Mouse (Mus musculus) embryonic facial prominence, embryonic 15.5 days (tissue): Measurements from ENCODE around the gene Wfdc8. TPM values are rescaled to one million over a fixed set of nuclear protein-coding genes. Genes with fewer than 3 reads are reported as not detected.
"Not testable (repeated sequence)": the region's sequence is repeated elsewhere in the genome, so short reads cannot be mapped to it uniquely, and the experiment has no call there.

Experiments used
- ATAC-seq: fragments of 200-750 bp; cut with Nextera tagmentation; 2 replicates; pipeline ENCODE4 v1.8.0; 2017; ENCODE audit warnings: low read depth, moderate TSS enrichment; ENCODE audit not compliant: insufficient number of reproducible peaks, low FRiP score, low TSS enrichment
- H3K27ac ChIP-seq: fragments of 300-500 bp; sonication (generic); replicated peaks from 2 replicates; pipeline ENCODE4 v1.5.1; 2015; ENCODE audit warnings: mild to moderate bottlenecking, inconsistent platforms
- H3K27me3 ChIP-seq: fragments of 300-500 bp; sonication (generic); 2 replicates; pipeline ENCODE4 v1.6.1; 2015; ENCODE audit warnings: inconsistent platforms
- H3K36me3 ChIP-seq: fragments of 300-500 bp; sonication (generic); 2 replicates; pipeline ENCODE4 v1.6.1; 2015; ENCODE audit warnings: mild to moderate bottlenecking, inconsistent platforms
- H3K4me1 ChIP-seq: fragments of 300-500 bp; sonication (generic); 2 replicates; pipeline ENCODE4 v1.6.1; 2015; ENCODE audit warnings: inconsistent platforms
- H3K4me2 ChIP-seq: fragments of 300-500 bp; sonication (generic); replicated peaks from 2 replicates; pipeline ENCODE4 v1.6.1; 2015; ENCODE audit warnings: mild to moderate bottlenecking, inconsistent platforms
- H3K4me3 ChIP-seq: fragments of 300-500 bp; sonication (generic); replicated peaks from 2 replicates; pipeline ENCODE4 v1.5.1; 2015; ENCODE audit warnings: mild to moderate bottlenecking, inconsistent platforms
- H3K9ac ChIP-seq: fragments of 300-500 bp; sonication (generic); 2 replicates; pipeline ENCODE4 v1.6.1; 2015; ENCODE audit warnings: inconsistent platforms
- H3K9me3 ChIP-seq: fragments of 300-500 bp; sonication (generic); replicated peaks from 2 replicates; pipeline ENCODE4 v1.6.1; 2016; ENCODE audit warnings: inconsistent platforms
- WGBS: fragments of 180-500 bp; shearing (Covaris S2); methylation state at CpG from one replicate; pipeline ENCODE4 v1.1.7; 2015; 5-methylcytosine and 5-hydroxymethylcytosine counted together
- polyA plus RNA-seq: library from polyadenylated mRNA; unstranded; fragments of >200 nt; fragmentation: Nextera tagmentation; extraction: Ambion mirVana; gene quantifications from 2 replicates; pipeline ENCODE4 v1.2.1, GENCODE M21; 2015

Wfdc8 gene
- polyA plus RNA-seq = not detected in 2 replicates

DNA sequence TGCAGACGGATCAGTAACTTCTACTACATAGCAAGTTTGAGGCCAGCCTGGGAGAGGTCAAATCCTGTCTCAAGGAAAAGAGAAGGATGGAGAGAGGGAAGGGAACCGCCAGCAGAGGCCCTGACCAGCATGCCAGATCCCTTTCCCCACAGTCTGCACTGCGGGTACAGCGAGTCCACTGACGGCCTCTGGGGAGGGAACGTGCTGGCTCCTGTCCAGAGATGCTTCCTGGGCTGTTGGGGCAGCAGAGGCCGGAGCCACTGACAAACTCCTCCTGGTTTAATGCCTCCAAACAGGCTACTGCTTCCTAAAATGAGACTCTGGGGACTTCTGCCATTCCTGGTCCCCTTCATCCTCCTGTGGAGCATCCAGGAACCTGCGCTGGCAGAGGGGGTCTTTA is at the start of gene Wfdc8, which contains the start of gene Wfdc6b:
Wfdc8 (minus strand) TSS at position 156 of the 400 bp plus-strand sequence.
Wfdc6b (plus strand) TSS at position 52 of the 400 bp plus-strand sequence.
- ATAC-seq, H3K27ac ChIP-seq, H3K36me3 ChIP-seq, H3K9ac ChIP-seq, H3K4me3 ChIP-seq, H3K4me1 ChIP-seq, H3K4me2 ChIP-seq, H3K27me3 ChIP-seq, H3K9me3 ChIP-seq: not testable (repeated sequence)
- 48% methylated on average over 8 of the region's 8 CpGs for WGBS

DNA sequence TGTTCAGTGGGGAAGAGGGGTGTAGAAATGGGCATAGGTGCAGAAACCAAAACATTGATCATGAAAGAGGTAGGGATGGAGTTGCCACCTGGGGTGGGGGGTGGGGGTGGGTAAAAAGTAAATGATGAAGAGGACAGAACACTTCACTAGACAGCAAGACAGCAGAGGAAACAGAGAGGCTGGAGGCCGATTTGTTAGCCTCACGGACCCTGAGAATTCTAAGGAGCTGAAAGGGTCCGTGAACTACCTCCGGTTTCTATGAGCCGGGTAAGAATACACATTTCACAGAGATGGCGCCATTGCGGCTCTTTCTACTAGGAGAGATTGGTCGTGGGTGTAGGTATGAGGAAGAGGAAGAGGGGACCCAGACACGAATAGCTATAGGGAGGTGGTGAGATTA is 43.1 kb upstream of the Wfdc8 start, which contains the start of gene Wfdc9:
Wfdc9 (minus strand) TSS at position 101 of the 400 bp plus-strand sequence.
- Histone ChIP-seq H3K36me3 (no peaks in the 10 kb centered on the region), H3K9ac (no peak within 1 kb of the TSS), H3K9me3 (no peaks in the 10 kb centered on the region), H3K4me1 (no peaks in the 10 kb centered on the region), H3K27ac (no peak within 1 kb of the TSS), H3K4me2 (no peak within 1 kb of the TSS), H3K4me3 (no peak within 1 kb of the TSS), H3K27me3 (no peaks in the 10 kb centered on the region)
- 82% methylated on average over 9 of the region's 9 CpGs for WGBS
- ATAC-seq = no peak

- Histone ChIP-seq H3K4me2 (no peak within 1 kb of the TSS), H3K9ac (no peak within 1 kb of the TSS), H3K4me3 (no peak within 1 kb of the TSS), H3K36me3 (no peaks in the 10 kb centered on the region), H3K4me1 (no peaks in the 10 kb centered on the region), H3K27me3 (no peaks in the 10 kb centered on the region), H3K9me3 (no peaks in the 10 kb centered on the region), H3K27ac (no peak within 1 kb of the TSS)
- no peak; the same call in 1 of the 2 replicates for ATAC-seq
- WGBS = 14% methylated on average over 11 of the region's 11 CpGs
Measured at GRCm38 (mm10) chr2:164655858-164656257, 42.4 kb upstream of the Wfdc8 start, which contains the start of gene Wfdc10. Gene Wfdc10 (plus strand): TSS chr2:164656046.

GRCm38 (mm10) chr2:164641881-164642673 is 28.7 kb upstream of the Wfdc8 start:
- Histone ChIP-seq H3K9me3 (no peaks in the 10 kb centered on the region), H3K36me3 (no peaks in the 10 kb centered on the region), H3K4me2 (no peak overlapping the region), H3K4me1 (no peaks in the 10 kb centered on the region), H3K27ac (no peak overlapping the region), H3K9ac (no peak overlapping the region), H3K27me3 (no peaks in the 10 kb centered on the region), H3K4me3 (no peak overlapping the region)
- ATAC-seq = no peak
- 73% methylated on average over 13 of the region's 13 CpGs for WGBS

DNA sequence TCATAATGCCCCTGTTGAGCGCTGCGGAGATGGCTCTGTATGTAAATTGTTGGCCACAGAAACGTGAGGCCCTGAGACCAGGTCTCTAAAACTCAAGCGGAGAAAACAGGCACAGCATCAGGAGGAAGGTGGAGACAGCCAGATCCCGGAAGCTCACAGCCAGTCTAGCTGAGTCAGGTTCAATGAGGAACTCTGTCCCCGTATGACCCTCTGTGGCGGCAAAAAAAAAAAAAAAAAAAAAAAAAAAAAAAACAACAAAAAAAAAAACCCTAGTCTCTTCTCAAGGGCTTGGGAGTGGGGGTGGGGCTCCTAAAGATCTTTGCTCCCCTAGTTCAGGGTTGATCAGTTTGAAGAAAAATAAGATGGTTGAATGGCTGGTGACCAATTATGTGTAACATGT is 27.7 kb upstream of the Wfdc8 start:
- Histone ChIP-seq H3K36me3 (no peaks in the 10 kb centered on the region), H3K27me3 (no peaks in the 10 kb centered on the region), H3K9me3 (no peaks in the 10 kb centered on the region), H3K4me3 (no peak overlapping the region), H3K4me1 (no peaks in the 10 kb centered on the region), H3K27ac (no peak overlapping the region), H3K9ac (no peak overlapping the region), H3K4me2 (no peak overlapping the region)
- 68% methylated on average over 7 of the region's 7 CpGs for WGBS
- ATAC-seq = no peak

- Histone ChIP-seq H3K4me3 (no peak within 1 kb of the TSS), H3K27me3 (no peaks in the 10 kb centered on the region), H3K9me3 (no peaks in the 10 kb centered on the region), H3K27ac (no peak within 1 kb of the TSS), H3K36me3 (no peaks in the 10 kb centered on the region), H3K4me2 (no peak within 1 kb of the TSS), H3K4me1 (no peaks in the 10 kb centered on the region), H3K9ac (no peak within 1 kb of the TSS)
- 84% methylated on average over 3 of the region's 3 CpGs for WGBS
- ATAC-seq = no peak
Measured at GRCm38 (mm10) chr2:164638696-164639095, 25.3 kb upstream of the Wfdc8 start, which contains the start of gene Wfdc16. Gene Wfdc16 (minus strand): TSS chr2:164638796.

- no peaks in the 10 kb centered on the region for H3K4me1 ChIP-seq
- H3K9ac ChIP-seq = no peak overlapping the region
- H3K4me2 ChIP-seq = no peak overlapping the region
- 81% methylated on average over 9 of the region's 9 CpGs for WGBS
- H3K9me3 ChIP-seq = no peaks in the 10 kb centered on the region
- ATAC-seq = no peak
- no peak overlapping the region for H3K27ac ChIP-seq
- no peak overlapping the region for H3K4me3 ChIP-seq
- no peaks in the 10 kb centered on the region for H3K36me3 ChIP-seq
- no peaks in the 10 kb centered on the region for H3K27me3 ChIP-seq
Measured at GRCm38 (mm10) chr2:164635266-164635665, 21.8 kb upstream of the Wfdc8 start.

DNA sequence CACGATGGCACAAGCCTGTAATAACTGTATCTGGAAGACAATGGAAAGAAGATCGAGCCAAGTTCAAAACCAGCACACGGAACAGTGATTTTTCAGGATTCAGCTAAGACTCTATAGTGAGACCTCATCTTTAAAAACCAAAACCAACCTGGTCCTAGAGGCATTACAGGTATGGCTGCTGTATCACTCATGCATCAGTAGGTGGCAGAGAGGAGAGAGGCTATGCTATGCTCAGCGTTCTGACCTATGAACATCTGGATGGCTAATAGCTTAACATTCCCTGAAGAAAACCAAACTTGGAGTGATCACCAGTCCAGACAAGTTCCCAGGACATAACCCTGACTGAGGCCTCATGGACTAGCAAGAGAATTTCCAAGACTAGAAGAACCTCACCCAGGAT is 8.3 kb upstream of the Wfdc8 start:
- Histone ChIP-seq H3K4me3 (no peak overlapping the region), H3K36me3 (no peaks in the 10 kb centered on the region), H3K9me3 (no peaks in the 10 kb centered on the region), H3K27me3 (no peaks in the 10 kb centered on the region), H3K4me1 (no peaks in the 10 kb centered on the region), H3K4me2 (no peak overlapping the region), H3K27ac (no peak overlapping the region), H3K9ac (no peak overlapping the region)
- no peak for ATAC-seq
- 78% methylated on average over 4 of the region's 4 CpGs for WGBS

- Histone ChIP-seq H3K9me3 (no peaks in the 10 kb centered on the region), H3K4me2 (no peak overlapping the region), H3K9ac (no peak overlapping the region), H3K27me3 (no peaks in the 10 kb centered on the region), H3K27ac (no peak overlapping the region), H3K4me3 (no peak overlapping the region), H3K36me3 (no peaks in the 10 kb centered on the region), H3K4me1 (no peaks in the 10 kb centered on the region)
- no peak for ATAC-seq
- 66% methylated on average over 5 of the region's 5 CpGs for WGBS
Measured at GRCm38 (mm10) chr2:164619050-164619449, 5.6 kb upstream of the Wfdc8 start.

DNA sequence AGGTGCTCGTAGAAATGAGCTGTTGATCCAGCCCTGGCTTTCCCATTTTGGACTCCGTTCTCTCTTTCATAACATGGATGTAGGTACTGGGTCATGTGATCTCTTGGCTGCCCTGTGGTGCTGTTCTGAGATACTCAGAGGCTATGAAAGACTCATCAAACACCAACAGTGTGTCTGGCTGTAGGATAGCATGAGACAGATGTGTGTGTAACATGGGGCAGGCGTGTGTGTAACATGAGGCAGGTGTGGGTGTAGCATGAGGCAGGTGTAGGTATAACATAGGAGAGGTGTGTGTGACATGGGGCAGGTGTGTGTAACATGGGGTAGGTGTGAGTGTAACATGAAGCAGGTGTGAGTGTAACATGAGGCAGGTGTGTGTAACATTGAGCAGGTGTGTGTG is 2.0 kb upstream of the Wfdc8 start:
- no peak for ATAC-seq
- 87% methylated on average over 3 of the region's 3 CpGs for WGBS
- H3K9ac ChIP-seq = no peak overlapping the region
- H3K36me3 ChIP-seq = no peaks in the 10 kb centered on the region
- H3K4me3 ChIP-seq = no peak overlapping the region
- no peaks in the 10 kb centered on the region for H3K27me3 ChIP-seq
- no peak overlapping the region for H3K4me2 ChIP-seq
- no peaks in the 10 kb centered on the region for H3K4me1 ChIP-seq
- H3K27ac ChIP-seq = no peak overlapping the region
- no peaks in the 10 kb centered on the region for H3K9me3 ChIP-seq

DNA sequence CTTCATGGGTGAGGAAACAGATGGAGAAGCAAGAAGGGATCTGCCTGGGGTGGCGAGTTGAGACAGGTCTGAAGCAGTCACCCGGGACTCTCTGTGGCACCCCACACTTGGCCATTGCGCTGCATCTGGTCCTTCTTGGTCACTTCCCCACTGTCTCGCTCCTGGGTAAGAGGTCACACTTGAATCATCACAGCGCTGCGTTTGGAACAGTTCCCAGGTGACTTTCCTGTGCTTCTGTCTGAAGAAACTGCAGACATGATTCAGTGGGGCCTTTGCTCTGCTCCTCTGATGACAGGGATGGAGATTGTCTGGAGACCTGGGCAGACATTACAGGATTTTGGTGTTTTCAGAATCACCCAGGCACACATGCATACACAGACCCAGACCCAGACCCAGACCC is 4.6 kb downstream of the Wfdc8 start:
- Histone ChIP-seq H3K4me1 (no peaks in the 10 kb centered on the region), H3K27me3 (no peaks in the 10 kb centered on the region), H3K36me3 (no peaks in the 10 kb centered on the region), H3K27ac (no peak overlapping the region), H3K4me2 (no peak overlapping the region), H3K9ac (no peak overlapping the region), H3K9me3 (no peaks in the 10 kb centered on the region), H3K4me3 (no peak overlapping the region)
- WGBS = 67% methylated on average over 6 of the region's 6 CpGs
- ATAC-seq = no peak

- 84% methylated on average over 8 of the region's 8 CpGs for WGBS
- Histone ChIP-seq H3K9ac (no peak overlapping the region), H3K36me3 (no peaks in the 10 kb centered on the region), H3K27me3 (no peaks in the 10 kb centered on the region), H3K27ac (no peak overlapping the region), H3K4me3 (no peak overlapping the region), H3K4me2 (no peak overlapping the region), H3K9me3 (no peaks in the 10 kb centered on the region), H3K4me1 (no peaks in the 10 kb centered on the region)
- ATAC-seq = no peak
Measured at GRCm38 (mm10) chr2:164604411-164604810, 9.0 kb downstream of the Wfdc8 start.
